Mouse (Mus musculus): Measurements from ENCODE around the gene Dusp8. TPM values are rescaled to one million over a fixed set of nuclear protein-coding genes. Genes with fewer than 3 reads are reported as not detected.
A peak's percentile ranks its signal among the peaks of the same experiment; 100 is the strongest.

Dusp8 gene
- polyA plus RNA-seq, 1 experiment: 2.1 TPM

DNA sequence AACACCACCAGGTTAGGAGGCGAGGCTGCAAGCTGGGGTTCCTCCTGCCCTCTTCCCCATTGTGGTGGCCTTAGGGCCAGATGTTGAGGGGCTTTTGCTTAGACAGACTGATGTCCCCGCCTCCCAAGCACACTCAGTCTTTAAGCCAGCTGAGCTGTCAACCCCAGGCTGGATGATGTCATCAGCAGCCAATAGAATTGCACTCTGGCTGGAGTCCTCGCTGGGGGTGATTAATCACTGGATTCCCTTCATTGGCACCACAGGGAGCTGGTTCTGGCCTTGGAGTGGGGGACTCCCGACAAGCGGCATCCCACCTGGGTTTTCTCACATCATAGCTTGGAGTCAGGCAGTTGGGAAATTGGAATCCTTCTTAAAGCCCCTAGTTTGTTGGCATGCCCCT is 6.8 kb downstream of the Dusp8 start:
- no peak for TF ChIP-seq MYOG (IDR thresholded peaks at IDR 0.05; ENCODE audit: control insufficient read depth, extremely low read depth, insufficient read length)
- no peak for TF ChIP-seq CTCF (IDR thresholded peaks at IDR 0.05; ENCODE audit: control insufficient read depth, insufficient read depth, insufficient read length)
- TF ChIP-seq USF1 (IDR thresholded peaks at IDR 0.05; ENCODE audit: low read depth): no peak
- no peak for TF ChIP-seq FOSL1 (IDR thresholded peaks at IDR 0.05; ENCODE audit: insufficient read depth, low read length, poor library complexity, severe bottlenecking)
- H3K27me3 ChIP-seq (ENCODE audit: control insufficient read depth, insufficient read depth, insufficient read length): no peaks in the 10 kb centered on the region
- peaks cover 10% of the 10 kb centered on the region for H3K36me3 ChIP-seq (ENCODE audit: control insufficient read depth, insufficient read depth)

DNA sequence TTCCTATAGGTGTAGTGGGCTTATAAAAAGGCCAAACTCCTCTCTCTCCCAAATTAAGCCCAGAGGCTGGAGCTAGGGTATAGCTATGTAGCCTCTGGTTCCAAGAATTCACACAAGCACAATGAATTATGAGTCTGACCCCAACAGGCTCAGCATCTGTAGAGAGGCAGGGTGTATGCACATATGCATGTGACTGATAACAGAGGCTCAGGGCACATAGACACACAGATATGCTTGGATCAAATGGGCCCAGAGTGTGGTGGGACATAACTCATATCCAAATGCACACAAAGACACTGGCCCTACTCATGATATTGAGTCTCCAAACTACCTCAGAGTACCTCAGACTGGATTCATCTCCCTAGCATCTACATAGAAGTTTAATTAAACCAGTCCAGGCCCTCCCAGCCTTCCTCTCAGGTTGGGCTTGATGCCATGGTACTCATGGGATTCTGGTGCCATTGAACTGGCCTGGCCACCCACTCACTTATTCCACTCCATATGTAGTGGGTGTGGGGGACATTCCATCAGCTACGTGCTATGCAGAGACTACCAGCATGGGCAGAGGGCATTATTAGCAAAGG is 8.5 kb downstream of the Dusp8 start:
- no peaks in the 10 kb centered on the region for H3K27me3 ChIP-seq (ENCODE audit: control insufficient read depth, insufficient read depth, insufficient read length)
- TF ChIP-seq USF1 (IDR thresholded peaks at IDR 0.05; ENCODE audit: low read depth) (no peak), MAX (IDR thresholded peaks at IDR 0.05) (no peak), MYOD1 (IDR thresholded peaks at IDR 0.05; ENCODE audit: control insufficient read depth, insufficient read length, low read depth) (no peak), CTCF (IDR thresholded peaks at IDR 0.05; ENCODE audit: control insufficient read depth, insufficient read depth, insufficient read length) (no peak), MYOG (IDR thresholded peaks at IDR 0.05; ENCODE audit: control insufficient read depth, extremely low read depth, insufficient read length) (no peak), CEBPB (IDR thresholded peaks at IDR 0.05; ENCODE audit: low read depth) (no peak), FOSL1 (IDR thresholded peaks at IDR 0.05; ENCODE audit: insufficient read depth, low read length, poor library complexity, severe bottlenecking) (no peak)

More for the DNA sequence above, 6.8 kb downstream of the Dusp8 start:
- H3K79me3 ChIP-seq (ENCODE audit: low read depth): no peaks in the 10 kb centered on the region
- H3ac ChIP-seq (ENCODE audit: control insufficient read depth, insufficient read length, low read depth): no peak overlapping the region
- H3K79me2 ChIP-seq (ENCODE audit: control insufficient read depth, insufficient read depth): peaks cover 21% of the 10 kb centered on the region
- H3K4me3 ChIP-seq (ENCODE audit: insufficient read depth, poor library complexity, severe bottlenecking): no peak overlapping the region

DNA sequence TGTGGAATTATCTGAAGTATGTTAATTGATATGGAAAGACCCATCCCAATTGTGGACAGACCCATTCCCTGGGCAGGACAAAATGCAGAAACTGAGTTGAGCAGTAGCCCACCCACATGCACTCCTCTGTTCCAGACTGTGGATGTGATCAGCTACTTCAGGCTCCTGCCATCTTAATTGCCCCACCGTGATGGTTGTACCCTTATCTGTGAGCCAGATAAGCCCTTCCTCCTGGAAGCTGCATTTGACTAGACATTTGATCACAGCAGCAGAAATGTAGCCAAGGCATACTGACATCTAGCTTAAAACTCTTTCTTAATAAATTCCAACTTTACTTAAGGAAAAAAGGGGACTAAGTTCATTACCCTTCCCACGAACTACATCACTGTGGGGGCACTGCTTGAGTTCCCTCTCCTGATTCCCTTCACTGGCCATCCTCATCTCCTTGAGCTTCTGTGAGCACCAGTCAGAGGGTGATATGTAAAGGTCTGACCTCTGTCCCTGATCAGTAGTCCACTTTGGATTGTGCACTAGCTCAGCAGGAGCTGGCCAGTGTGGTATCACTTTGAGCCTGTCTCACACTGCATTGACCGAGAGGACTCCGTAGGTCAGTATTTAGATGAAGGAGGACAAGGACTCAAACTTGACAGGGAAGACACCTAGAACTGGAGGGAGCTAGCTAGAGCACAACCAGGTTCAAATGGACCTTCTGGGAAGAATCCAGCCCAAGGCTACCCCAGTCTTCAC is 9.3 kb downstream of the Dusp8 start:
- no peaks in the 10 kb centered on the region for H3K27me3 ChIP-seq (ENCODE audit: control insufficient read depth, insufficient read depth, insufficient read length)

More for the DNA sequence above, 8.5 kb downstream of the Dusp8 start:
- H3K79me2 ChIP-seq (ENCODE audit: control insufficient read depth, insufficient read depth): peaks cover 19% of the 10 kb centered on the region
- peaks cover 15% of the 10 kb centered on the region for H3K36me3 ChIP-seq (ENCODE audit: control insufficient read depth, insufficient read depth)
- H3K4me3 ChIP-seq (ENCODE audit: insufficient read depth, poor library complexity, severe bottlenecking): no peak overlapping the region
- H3ac ChIP-seq (ENCODE audit: control insufficient read depth, insufficient read length, low read depth): no peak overlapping the region
- no peaks in the 10 kb centered on the region for H3K79me3 ChIP-seq (ENCODE audit: low read depth)

DNA sequence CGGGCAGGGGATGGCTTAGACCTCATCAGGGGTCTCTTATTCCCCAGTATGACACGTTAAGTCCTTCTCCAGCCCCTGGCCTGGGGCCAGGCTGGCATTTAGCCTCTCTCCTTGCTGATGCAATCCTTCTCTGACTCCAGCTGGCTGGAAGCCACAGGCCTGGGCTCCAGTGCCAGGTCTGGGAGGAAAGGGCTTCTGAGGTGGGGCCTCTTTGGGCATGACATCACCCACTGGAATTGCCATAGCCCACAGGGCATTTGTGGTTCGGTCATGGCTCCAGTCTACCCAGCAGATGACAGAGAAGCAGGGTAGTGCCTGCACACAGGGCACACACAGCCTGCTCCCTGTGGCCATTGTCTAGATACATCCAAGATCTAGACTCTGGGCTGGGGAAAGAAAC is 10.8 kb downstream of the Dusp8 start:
- Histone ChIP-seq H3K4me3 (ENCODE audit: insufficient read depth, poor library complexity, severe bottlenecking) (no peak overlapping the region), H3ac (ENCODE audit: control insufficient read depth, insufficient read length, low read depth) (no peak overlapping the region), H3K79me3 (ENCODE audit: low read depth) (no peaks in the 10 kb centered on the region), H3K36me3 (ENCODE audit: control insufficient read depth, insufficient read depth) (peaks cover 24% of the 10 kb centered on the region), H3K27me3 (ENCODE audit: control insufficient read depth, insufficient read depth, insufficient read length) (no peaks in the 10 kb centered on the region), H3K79me2 (ENCODE audit: control insufficient read depth, insufficient read depth) (peaks cover 11% of the 10 kb centered on the region)
- TF ChIP-seq CEBPB (IDR thresholded peaks at IDR 0.05; ENCODE audit: low read depth) (peak; percentile 90), MYOD1 (IDR thresholded peaks at IDR 0.05; ENCODE audit: control insufficient read depth, insufficient read length, low read depth) (no peak)

More for the DNA sequence above, 9.3 kb downstream of the Dusp8 start:
- no peak overlapping the region for H3ac ChIP-seq (ENCODE audit: control insufficient read depth, insufficient read length, low read depth)
- H3K79me2 ChIP-seq (ENCODE audit: control insufficient read depth, insufficient read depth): peaks cover 11% of the 10 kb centered on the region
- no peak overlapping the region for H3K4me3 ChIP-seq (ENCODE audit: insufficient read depth, poor library complexity, severe bottlenecking)
- H3K36me3 ChIP-seq (ENCODE audit: control insufficient read depth, insufficient read depth): peaks cover 16% of the 10 kb centered on the region
- no peaks in the 10 kb centered on the region for H3K79me3 ChIP-seq (ENCODE audit: low read depth)
- no peak for TF ChIP-seq CTCF (IDR thresholded peaks at IDR 0.05; ENCODE audit: control insufficient read depth, insufficient read depth, insufficient read length)
- TF ChIP-seq CEBPB (IDR thresholded peaks at IDR 0.05; ENCODE audit: low read depth): no peak
- no peak for TF ChIP-seq MYOG (IDR thresholded peaks at IDR 0.05; ENCODE audit: control insufficient read depth, extremely low read depth, insufficient read length)
- TF ChIP-seq FOSL1 (IDR thresholded peaks at IDR 0.05; ENCODE audit: insufficient read depth, low read length, poor library complexity, severe bottlenecking): no peak
- TF ChIP-seq MYOD1 (IDR thresholded peaks at IDR 0.05; ENCODE audit: control insufficient read depth, insufficient read length, low read depth): no peak
- no peak for TF ChIP-seq MAX (IDR thresholded peaks at IDR 0.05)
- TF ChIP-seq USF1 (IDR thresholded peaks at IDR 0.05; ENCODE audit: low read depth): no peak

DNA sequence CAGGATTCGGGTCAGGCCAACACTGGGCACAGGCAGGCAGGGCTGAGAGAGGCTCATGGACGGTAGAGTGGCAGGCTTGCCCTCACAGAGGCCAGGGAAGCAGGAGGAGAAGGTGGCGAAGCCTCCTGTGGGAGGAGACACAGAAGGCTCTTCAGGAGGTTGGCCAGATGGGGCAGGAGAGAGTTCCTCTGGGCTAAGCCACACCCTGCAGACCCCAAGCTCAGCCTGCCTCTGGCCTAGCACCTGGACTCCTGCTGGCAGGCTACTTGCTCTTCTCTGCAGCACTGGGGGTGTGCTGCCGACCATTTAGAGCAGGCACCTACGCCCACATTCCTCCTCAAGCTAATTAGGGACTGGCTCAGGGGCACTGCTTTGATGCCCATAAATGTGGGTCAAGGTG is 11.2 kb downstream of the Dusp8 start:
- Histone ChIP-seq H3K79me3 (ENCODE audit: low read depth) (no peaks in the 10 kb centered on the region), H3ac (ENCODE audit: control insufficient read depth, insufficient read length, low read depth) (peak overlapping the region; percentile 39), H3K4me3 (ENCODE audit: insufficient read depth, poor library complexity, severe bottlenecking) (no peak overlapping the region), H3K36me3 (ENCODE audit: control insufficient read depth, insufficient read depth) (peaks cover 24% of the 10 kb centered on the region), H3K79me2 (ENCODE audit: control insufficient read depth, insufficient read depth) (peaks cover 11% of the 10 kb centered on the region), H3K27me3 (ENCODE audit: control insufficient read depth, insufficient read depth, insufficient read length) (no peaks in the 10 kb centered on the region)
- TF ChIP-seq CEBPB (IDR thresholded peaks at IDR 0.05; ENCODE audit: low read depth) (no peak), MYOD1 (IDR thresholded peaks at IDR 0.05; ENCODE audit: control insufficient read depth, insufficient read length, low read depth) (no peak), MYOG (IDR thresholded peaks at IDR 0.05; ENCODE audit: control insufficient read depth, extremely low read depth, insufficient read length) (no peak), USF1 (IDR thresholded peaks at IDR 0.05; ENCODE audit: low read depth) (no peak), MAX (IDR thresholded peaks at IDR 0.05) (no peak), FOSL1 (IDR thresholded peaks at IDR 0.05; ENCODE audit: insufficient read depth, low read length, poor library complexity, severe bottlenecking) (no peak), CTCF (IDR thresholded peaks at IDR 0.05; ENCODE audit: control insufficient read depth, insufficient read depth, insufficient read length) (no peak)
